Comparison of ENCODE assay signal across 25 mouse cellular contexts in the genomic region with DNA sequence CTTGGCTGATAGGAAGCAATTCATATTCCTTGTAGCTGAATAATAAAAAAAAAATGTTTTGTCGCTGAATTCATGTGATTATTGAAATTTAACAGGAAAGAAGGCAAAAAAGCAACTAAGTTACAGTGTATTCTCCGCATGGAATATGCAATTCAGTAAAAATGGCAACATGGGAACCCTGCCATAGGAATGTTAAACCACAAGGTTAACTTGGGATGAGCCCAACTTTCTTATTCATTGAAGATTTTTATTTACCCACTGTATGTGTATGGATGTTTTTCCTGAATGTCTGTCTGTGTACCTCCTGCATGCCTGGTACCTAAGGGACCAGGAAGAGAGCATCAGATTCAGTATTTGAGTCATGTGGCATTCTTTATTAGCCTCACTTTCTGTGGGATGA. TPM values are rescaled to one million over a fixed set of nuclear protein-coding genes. Genes with fewer than 3 reads are reported as not detected.
A peak's percentile ranks its signal among the peaks of the same experiment; 100 is the strongest.
DNase-seq lines count a peak whose midpoint lies in the region; ATAC-seq lines count a peak whose summit lies in the region.
"Had no signal": no experiment of that assay in that cellular context is flagged by ENCODE, and none has a peak within 500 bp of the region (broad histone marks: within the 10 kb centered on the region; RNA-seq: fewer than 3 reads in every experiment).

No protein-coding gene starts in this region.

- H3K27ac ChIP-seq in kidney, embryonic 16.5 days (ENCODE audit: low read length) = no peak overlapping the region

- peaks cover 3% of the 10 kb centered on the region; the same call in 1 of the 2 replicates for H3K36me3 ChIP-seq in kidney, embryonic 16.5 days (ENCODE audit: insufficient read depth, low read length)

- H3K4me3 ChIP-seq in kidney, embryonic 16.5 days (ENCODE audit: low read length) = no peak overlapping the region

- H3K4me2 ChIP-seq in kidney, embryonic 16.5 days (replicated peaks; ENCODE audit: low read depth, low read length) = no peak overlapping the region

- no peak for ATAC-seq in kidney, embryonic 16.5 days (ENCODE audit: low FRiP score, low TSS enrichment)
- ATAC-seq: activated CD4-positive, CD25-positive, alpha-beta regulatory T cell, adult 4 months; CD4-positive, CD25-positive, alpha-beta regulatory T cell, adult 4 months; Patski had no signal

- H3K9ac ChIP-seq in kidney, embryonic 16.5 days (replicated peaks; ENCODE audit: low read length) = no peak overlapping the region

- no peaks in the 10 kb centered on the region for H3K27me3 ChIP-seq in kidney, embryonic 16.5 days (ENCODE audit: insufficient read depth, low read length)
- H3K27me3 ChIP-seq: CH12.LX, Patski had no signal

- WGBS in kidney, embryonic 16.5 days = 95% methylated on average over 2 of the region's 2 CpGs

- no peaks in the 10 kb centered on the region for H3K9me3 ChIP-seq in kidney, embryonic 16.5 days (ENCODE audit: low read length)
- H3K9me3 ChIP-seq: G1E had no signal

- no peaks in the 10 kb centered on the region for H3K4me1 ChIP-seq in kidney, embryonic 16.5 days (ENCODE audit: insufficient read depth, low read length)

- DNase-seq in 3T3-L1 (ENCODE audit: low read depth, low spot score) = peak; percentile 72
- DNase-seq in Muller cell, postnatal 12 days (ENCODE audit: inconsistent ontology term) = peak; percentile 9
- DNase-seq in NIH3T3 (ENCODE audit: low read depth) = peak; percentile 83
- DNase-seq in cerebellum, postnatal 4 days (ENCODE audit: low spot score in 2 of 2) = no peak
- DNase-seq in frontal cortex, postnatal 25 days (ENCODE audit: low spot score in 2 of 2) = no peak
- DNase-seq: adrenal gland, adult 2 months; adrenal gland, adult 8-10 months; adrenal gland, postnatal 10 days; adrenal gland, postnatal 14 days; adrenal gland, postnatal 25 days; adrenal gland, postnatal 36 days; B cell, adult 2 months; cerebellum, adult 11 months; cerebellum, adult 11-12 months; cerebellum, adult 18-20 months; cerebellum, adult 2 months; cerebellum, adult 8-10 months; cerebellum, adult 9-10 months had no signal

RNA-seq across cellular contexts. Expression of a gene that starts 48.8 kb away (rescaled TPM):
- 0.05 TPM in 1 of 2 replicates, not detected in the other for polyA plus RNA-seq in kidney, embryonic 16.5 days (2015; fragmentation: Nextera tagmentation; extraction: Ambion mirVana)
- polyA plus RNA-seq: activated CD4-positive, CD25-positive, alpha-beta regulatory T cell, adult 4 months; C2C12; CD4-positive, CD25-positive, alpha-beta regulatory T cell, adult 4 months; G1E had no signal

Comparison
In these comparisons a context has a peak if more than half of its experiments do, and no peak if none do; other contexts are left out.
1. DNase-seq: peak in 3T3-L1 (single experiment), Muller cell, postnatal 12 days (single experiment) and NIH3T3 (single experiment); none in cerebellum, postnatal 4 days (0 of 2) and frontal cortex, postnatal 25 days (0 of 2).